Mouse (Mus musculus) CD4-positive, CD25-positive, alpha-beta regulatory T cell, adult 9 weeks (primary cell): ENCODE measurements around the gene Lrrc30. TPM values are rescaled to one million over a fixed set of nuclear protein-coding genes. Genes with fewer than 3 reads are reported as not detected.

Experiments
- polyA plus RNA-seq: library from polyadenylated mRNA; unstranded; fragments of 100-300 nt; shearing (Covaris generic); gene quantifications from one replicate; pipeline ENCODE4 v1.2.1, GENCODE M21; 2017

Lrrc30 gene
- polyA plus RNA-seq, result not detected

GRCm38 (mm10) chr17:67632676-67633339 lies at the start of gene Lrrc30:
Gene Lrrc30, minus strand, starts transcription at chr17:67632723.

Other genes starting within 250 kb of the Lrrc30 start
- gene Lama1, start 64.5 kb upstream of the Lrrc30 start, polyA plus RNA-seq, result not detected